Mouse (Mus musculus): Measurements from ENCODE around the gene Irf7.
A peak's percentile ranks its signal among the peaks of the same experiment; 100 is the strongest.
"Not testable (repeated sequence)": the region's sequence is repeated elsewhere in the genome, so short reads cannot be mapped to it uniquely, and the experiment has no call there.

Irf7 gene

GRCm38 (mm10) chr7:141275356-141275755, 9.1 kb upstream of the Irf7 start:
- no peak for DNase-seq (ENCODE audit: low read depth, low spot score)

DNA sequence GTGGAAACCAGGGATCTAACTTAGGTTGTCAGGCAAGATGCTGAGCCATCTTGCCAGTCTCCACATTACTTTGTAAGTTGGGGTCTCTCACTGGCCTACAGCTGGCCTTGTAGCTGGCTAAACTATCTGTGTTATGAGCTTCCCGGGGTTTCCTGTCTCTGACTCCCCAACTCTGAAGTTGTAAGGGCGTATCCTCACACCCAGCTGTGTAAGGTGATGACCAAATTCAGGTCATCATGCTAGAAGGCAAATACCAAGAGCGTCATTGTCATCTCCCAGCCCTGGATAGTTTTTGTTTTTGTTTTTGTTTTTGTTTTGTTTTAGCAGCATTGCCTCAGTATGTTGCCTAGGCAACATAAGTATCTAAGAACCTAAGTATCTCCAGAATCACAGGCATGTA, 4.3 kb upstream of the Irf7 start:
- DNase-seq (ENCODE audit: low read depth, low spot score) = no peak

GRCm38 (mm10) chr7:141269273-141269545, 2.9 kb upstream of the Irf7 start:
- no peak for DNase-seq (ENCODE audit: low read depth, low spot score)

- DNase-seq (ENCODE audit: low read depth, low spot score) = peak; percentile 25
Observed at GRCm38 (mm10) chr7:141268466-141269272, 2.4 kb upstream of the Irf7 start.

- no peak for DNase-seq (ENCODE audit: low read depth, low spot score)
Observed at GRCm38 (mm10) chr7:141265411-141265738, 906 bp downstream of the Irf7 start.

DNA sequence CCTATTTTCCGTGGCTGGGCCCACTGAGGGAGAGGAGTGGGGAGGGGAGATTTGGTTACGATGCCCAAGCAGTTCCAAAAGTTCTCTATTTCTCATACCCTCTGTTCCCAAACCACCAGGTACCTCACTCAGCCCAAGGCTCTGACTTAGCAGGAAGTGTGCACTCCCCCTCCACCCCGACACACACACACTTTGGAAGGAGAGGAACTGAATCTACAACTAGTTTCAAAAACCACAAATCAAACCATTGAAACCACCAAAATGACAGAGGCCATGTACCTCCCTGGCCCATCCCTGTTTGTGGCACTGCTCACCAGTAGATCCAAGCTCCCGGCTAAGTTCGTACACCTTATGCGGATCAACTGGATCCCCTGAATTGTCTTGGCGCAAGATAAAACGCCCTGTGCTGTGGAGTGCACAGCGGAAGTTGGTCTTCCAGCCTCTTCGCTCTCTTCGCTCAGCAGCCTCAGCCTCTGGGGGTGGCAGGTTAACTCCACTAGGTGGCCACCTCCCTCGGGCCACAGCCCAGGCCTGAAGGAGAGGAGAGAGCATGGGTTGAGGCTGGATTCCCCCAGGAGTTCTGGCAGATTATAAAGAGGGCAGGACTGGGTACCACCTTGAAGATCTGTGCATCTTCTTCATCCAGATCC, 1.4 kb downstream of the Irf7 start:
- DNase-seq (ENCODE audit: low read depth, low spot score) = no peak

DNA sequence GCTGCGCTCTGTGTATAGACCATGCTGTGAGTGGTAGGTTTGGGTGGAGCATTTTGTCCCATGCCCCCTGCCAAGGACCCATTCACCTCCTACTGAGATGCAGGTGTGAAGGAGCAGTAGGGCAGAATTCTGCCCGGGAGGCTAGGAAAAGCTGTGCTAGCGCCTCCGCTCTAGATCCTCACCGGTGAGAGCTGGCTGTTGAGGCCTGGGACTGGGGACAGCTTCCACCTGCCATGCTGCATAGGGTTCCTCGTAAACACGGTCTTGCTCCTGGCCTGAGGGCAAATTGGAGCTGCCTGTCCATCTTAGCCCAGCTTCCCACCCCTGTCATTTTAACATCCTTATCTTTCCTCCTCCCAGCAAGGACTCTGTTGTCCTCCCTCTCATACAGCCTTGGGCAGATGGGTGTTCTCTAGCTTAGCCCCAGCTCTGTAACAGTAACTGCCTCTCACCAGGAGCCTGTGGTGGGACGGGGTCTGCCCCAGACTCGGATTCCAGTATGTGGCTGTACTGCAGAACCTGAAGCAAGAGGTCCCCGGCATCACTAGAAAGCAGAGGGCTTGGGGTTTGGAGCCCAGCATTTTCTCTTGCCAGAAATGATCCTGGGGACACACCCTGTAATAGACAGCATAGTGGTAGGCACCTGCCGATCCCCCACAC, 2.1 kb downstream of the Irf7 start:
- DNase-seq (ENCODE audit: low read depth, low spot score) = no peak

DNA sequence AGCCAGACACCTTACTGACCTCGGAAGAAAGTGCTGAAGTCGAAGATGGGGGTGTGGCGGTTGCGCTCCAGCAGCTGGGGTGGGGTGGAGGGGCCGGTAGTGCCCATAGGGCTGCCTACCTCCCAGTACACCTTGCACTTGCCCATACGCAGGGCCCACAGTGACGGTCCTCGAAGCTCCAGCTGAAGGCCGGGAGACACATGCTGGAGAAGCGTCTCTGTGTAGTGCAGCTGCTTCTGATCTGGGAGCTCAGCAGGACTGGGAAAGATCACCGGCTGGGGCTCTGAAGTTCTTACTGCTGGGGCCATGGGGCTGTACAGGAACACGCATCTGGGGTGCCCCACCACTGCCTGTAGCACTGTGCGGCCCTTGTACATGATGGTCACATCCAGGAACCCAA, 2.6 kb downstream of the Irf7 start:
- DNase-seq (ENCODE audit: low read depth, low spot score) = no peak

GRCm38 (mm10) chr7:141261480-141261879, 4.8 kb downstream of the Irf7 start:
- no peak for DNase-seq (ENCODE audit: low read depth, low spot score)

DNA sequence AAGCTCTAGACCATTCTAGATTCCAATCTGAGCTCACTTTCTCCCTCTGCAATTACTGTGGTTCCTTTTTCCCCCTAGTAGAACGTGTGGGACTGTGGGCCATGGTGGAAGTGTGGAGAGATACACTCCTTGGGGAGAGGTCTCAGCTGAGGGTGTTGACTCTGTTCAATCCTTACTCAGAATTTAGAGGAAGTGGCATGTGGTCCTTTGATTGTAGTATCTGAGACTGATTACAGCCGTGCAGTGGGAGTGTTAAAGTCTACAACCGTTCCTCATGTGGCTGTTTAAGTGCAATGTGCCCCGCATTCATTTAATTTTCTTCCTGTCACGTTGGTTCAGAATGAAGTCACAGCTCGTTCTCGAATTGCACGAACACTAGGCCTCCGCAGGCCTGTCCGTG, 10.1 kb downstream of the Irf7 start:
- DNase-seq (ENCODE audit: low read depth, low spot score) = no peak

DNA sequence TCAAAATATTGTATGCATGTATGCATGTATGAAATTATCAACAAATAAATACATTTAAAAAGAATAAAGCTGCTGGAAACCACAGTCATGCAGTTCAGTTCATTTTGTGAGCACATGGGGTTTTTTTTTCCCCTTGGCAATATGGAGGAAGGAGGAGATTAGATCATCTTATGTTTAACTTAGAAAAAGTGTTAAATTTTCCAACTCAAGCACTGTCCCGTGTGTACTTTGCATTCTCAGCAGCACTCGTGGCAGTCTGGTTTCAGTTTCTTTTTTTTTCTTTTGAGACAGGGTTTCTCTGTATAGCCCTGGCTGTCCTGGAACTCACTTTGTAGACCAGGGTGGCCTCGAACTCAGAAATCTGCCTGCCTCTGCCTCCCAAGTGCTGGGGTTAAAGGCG, 15.8 kb downstream of the Irf7 start:
- DNase-seq (ENCODE audit: low read depth, low spot score) = not testable (repeated sequence)

GRCm38 (mm10) chr7:141231551-141231950, 34.7 kb downstream of the Irf7 start:
- DNase-seq (ENCODE audit: low read depth, low spot score) = no peak

DNA sequence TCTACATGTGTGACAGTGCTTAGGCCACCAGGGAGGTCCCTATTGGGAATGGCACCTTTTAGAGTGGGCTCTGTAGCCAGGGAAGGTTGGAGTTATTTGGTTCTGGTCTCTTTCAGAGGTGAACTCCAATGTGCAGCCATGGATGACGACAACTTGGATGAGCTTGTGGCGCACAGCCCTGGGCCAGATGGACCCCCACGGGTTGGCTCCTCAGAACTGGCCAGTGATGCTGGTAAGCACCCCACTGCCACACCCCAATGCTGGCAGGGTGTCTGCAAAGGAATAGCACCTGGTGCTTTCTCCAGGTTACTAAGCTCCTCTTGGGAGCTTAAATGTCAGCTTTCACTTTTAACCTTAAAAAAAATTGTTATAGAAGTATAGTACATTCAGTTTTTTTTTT, 35.2 kb downstream of the Irf7 start:
- DNase-seq (ENCODE audit: low read depth, low spot score) = no peak

DNA sequence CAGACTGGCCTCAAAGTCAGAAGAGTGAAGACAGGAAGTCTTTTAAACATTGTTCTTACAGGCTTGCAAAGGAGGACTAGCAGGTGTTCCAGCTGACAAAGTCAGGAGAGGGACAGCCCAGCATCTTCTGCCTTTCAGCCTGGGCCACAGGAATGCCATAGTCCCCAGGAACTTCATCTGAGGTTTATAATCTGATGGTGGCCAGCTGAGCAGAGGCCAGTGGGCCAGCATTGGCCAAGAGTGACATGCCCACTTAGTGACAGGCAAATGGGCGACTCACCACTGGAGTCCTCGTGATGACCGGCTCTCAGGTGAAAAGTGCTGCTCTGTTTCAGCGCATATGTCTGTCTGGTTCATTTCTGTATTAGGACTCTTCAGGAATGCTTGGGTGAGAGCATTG, 35.7 kb downstream of the Irf7 start:
- DNase-seq (ENCODE audit: low read depth, low spot score) = no peak

GRCm38 (mm10) chr7:141229702-141230101, 36.6 kb downstream of the Irf7 start:
- no peak for DNase-seq (ENCODE audit: low read depth, low spot score)

GRCm38 (mm10) chr7:141228279-141229067, 37.8 kb downstream of the Irf7 start, which contains the start of gene Phrf1:
Gene Phrf1 (plus strand): TSS chr7:141228784.
- peak; percentile 83 for DNase-seq (ENCODE audit: low read depth, low spot score)

- no peak for DNase-seq (ENCODE audit: low read depth, low spot score)
Observed at GRCm38 (mm10) chr7:141227796-141228195, 38.5 kb downstream of the Irf7 start.

DNA sequence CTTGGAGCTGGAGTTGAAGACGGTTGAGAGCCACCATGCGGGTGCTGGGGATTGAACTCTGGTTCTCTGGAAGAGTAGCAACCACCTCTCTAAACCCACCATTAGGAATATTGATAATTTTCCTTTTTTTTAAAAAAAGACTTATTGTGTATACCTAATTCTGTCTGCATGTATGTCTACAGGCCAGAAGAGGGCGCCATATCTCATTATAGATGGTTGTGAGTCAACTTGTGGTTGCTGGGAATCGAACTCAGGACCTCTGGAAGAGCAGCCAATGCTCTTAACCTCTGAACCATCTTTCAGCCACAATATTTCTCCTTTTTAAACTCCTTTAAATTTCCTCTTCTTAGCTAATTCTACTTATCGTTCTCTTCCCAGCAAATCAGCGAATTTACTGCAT, 39.7 kb downstream of the Irf7 start:
- no peak for DNase-seq (ENCODE audit: low read depth, low spot score)

DNA sequence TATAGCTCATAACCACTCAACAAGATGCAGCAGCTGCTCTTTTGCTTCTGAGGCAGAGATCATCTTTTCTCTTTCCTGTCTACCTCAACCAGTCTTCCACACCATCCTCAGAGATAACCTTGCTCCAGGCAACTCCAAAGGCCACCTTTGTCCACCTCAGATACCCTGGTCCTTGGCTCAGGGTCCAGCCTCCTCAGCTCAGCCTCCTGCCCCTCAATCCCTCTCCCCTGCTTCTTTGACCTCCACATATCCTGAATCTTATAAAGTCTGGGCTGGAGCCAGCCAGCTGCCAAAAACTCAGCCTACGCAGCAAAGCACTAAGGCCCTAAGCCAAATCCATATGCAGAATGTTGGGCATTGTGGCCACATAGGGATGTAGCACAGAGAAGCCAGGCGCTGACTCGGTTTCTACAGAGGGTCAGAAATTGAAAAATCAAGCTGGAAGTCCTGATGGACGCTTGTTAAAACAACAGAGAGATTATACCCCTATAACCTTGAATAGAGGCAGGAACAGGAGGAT, 43.5 kb downstream of the Irf7 start:
- no peak for DNase-seq (ENCODE audit: low read depth, low spot score)

DNA sequence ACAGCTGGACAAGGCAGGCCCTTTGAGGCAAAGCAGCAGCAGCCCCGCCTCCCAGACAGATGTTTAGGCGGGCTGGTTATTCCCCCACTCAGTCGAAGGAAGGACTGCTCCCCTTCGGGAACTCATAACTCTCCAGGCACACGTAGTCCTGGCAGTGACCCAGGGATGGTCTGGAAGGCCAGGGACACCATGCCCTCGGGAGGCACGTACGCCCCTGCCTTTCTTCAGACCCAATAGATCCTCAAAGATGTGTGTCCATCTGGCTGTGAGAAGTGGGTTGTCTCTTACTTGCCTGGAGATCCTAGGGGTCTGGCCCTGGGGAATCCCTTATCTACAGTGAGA, 44.2 kb downstream of the Irf7 start:
- DNase-seq (ENCODE audit: low read depth, low spot score) = no peak

GRCm38 (mm10) chr7:141221249-141222125, 44.8 kb downstream of the Irf7 start:
- peak; percentile 91 for DNase-seq (ENCODE audit: low read depth, low spot score)

Data from skeletal muscle tissue, adult 2 months (tissue).